Mouse (Mus musculus) inflammation-experienced regulatory T-cells, adult 16 weeks (primary cell): ENCODE results near the gene Acaca. TPM values are rescaled to one million over a fixed set of nuclear protein-coding genes. Genes with fewer than 3 reads are reported as not detected.

Source experiments
- polyA plus RNA-seq: library from polyadenylated mRNA; unstranded; fragments of 100-300 nt; shearing (Covaris generic); gene quantifications from one replicate; pipeline ENCODE4 v1.2.1, GENCODE M21; 2017

The Acaca gene
- polyA plus RNA-seq: 9.8 TPM

DNA sequence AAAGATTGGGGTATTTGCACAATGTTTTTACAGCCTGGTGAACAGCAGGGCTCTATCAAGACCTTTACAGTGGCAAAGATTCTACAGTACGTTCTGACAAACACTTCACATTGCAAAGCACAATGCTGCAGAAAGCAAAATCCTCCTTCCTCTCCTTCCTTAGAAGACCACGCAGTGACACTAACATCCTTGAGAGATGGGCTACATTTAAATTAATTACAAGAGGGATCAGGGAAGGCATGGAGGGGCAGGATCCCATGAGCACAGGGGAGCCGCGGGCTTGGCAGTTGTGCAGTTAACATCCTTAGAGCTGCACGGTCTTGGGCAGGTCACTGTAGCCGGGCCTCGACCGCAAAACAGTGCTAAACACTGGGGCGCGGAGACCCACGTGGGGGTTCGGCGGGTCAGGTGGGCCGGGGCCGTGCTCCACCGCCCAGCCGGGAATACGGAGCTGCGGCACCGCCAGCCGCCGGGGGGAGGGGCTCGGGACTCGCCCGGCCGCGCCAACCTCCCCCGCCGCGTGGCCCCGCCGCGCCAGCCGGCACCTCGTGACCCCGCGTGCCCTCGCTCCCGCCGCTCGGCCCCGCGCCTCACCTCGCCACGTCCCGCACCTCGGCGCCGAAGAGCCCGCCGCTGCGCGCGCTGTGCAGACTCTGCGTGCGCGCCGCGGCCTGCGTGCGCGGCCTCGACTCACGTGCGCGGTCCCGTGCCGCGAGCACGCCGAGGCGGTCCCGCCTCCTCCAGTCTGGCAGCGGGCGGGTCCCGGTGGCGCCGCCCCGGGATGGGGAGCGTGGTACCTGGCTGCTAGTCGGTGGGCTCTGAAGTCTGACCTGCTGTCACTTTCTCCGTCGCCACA is at the start of gene Acaca, which contains the start of gene Tada2a:
TSS of gene Acaca (plus strand) at position 730 of the 856 bp plus-strand sequence.
TSS of gene Tada2a (minus strand) at position 658 of the 856 bp plus-strand sequence.

DNA sequence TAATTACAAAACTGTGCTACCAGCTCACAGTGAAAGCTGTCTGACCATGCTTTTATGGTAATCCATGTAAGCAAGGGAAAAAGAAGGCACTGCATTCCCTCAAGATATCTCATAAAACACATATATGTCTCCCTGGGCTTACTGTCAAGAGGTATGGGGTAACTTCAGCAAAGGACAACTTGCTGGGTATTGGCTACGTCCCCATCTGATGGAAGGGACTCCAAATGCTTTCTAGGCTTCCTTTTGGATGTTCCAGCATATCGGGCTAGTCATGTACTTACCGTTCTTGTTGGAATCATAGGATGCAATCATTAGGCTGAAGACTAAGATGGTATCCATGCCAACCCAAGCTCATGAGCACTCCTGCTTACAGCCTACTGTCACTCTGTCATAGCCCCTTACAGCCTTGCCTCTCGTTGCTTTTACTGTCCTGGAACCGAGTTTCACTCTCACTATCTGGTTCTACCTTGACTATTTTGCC is 37.6 kb downstream of the Acaca start, which contains the start of gene Gm11437:
TSS of gene Gm11437 (minus strand) at position 431 of the 481 bp plus-strand sequence.

Other genes starting within 250 kb of the Acaca start
- 76.4 TPM for gene Ddx52, start 187.6 kb upstream of the Acaca start, polyA plus RNA-seq
- 8.6 TPM for gene Synrg, start 165.2 kb upstream of the Acaca start, polyA plus RNA-seq
- 10.2 TPM for gene Dusp14, start 60.4 kb upstream of the Acaca start, polyA plus RNA-seq
- 13.4 TPM for gene Tada2a, start 72 bp upstream of the Acaca start, polyA plus RNA-seq
- gene Gm11437, start 37.8 kb downstream of the Acaca start, polyA plus RNA-seq: not detected